Mouse (Mus musculus) kidney, adult 2 months (tissue): ENCODE results near the gene Lgals3bp. TPM values are rescaled to one million over a fixed set of nuclear protein-coding genes. Genes with fewer than 3 reads are reported as not detected.

Source experiments
- DNase-seq: peaks from one replicate; pipeline ENCODE4 v3.0.0; 2021
- H3K27ac ChIP-seq: fragments of 200-500 bp; 2 replicates; pipeline ENCODE4 v1.5.1; 2012; ENCODE audit warnings: low read depth, low read length, control low read depth, inconsistent platforms; ENCODE audit not compliant: insufficient read depth
- H3K27me3 ChIP-seq: fragments of 200-500 bp; replicated peaks from 2 replicates; pipeline ENCODE4 v1.6.1; 2012; ENCODE audit warnings: mild to moderate bottlenecking, moderate library complexity, low read length, inconsistent platforms; ENCODE audit not compliant: control insufficient read depth, insufficient read depth
- H3K36me3 ChIP-seq: fragments of 200-500 bp; 2 replicates; pipeline ENCODE4 v1.6.1; 2012; ENCODE audit warnings: mild to moderate bottlenecking, moderate library complexity, low read length, inconsistent platforms; ENCODE audit not compliant: control insufficient read depth, insufficient read depth
- H3K4me1 ChIP-seq: fragments of 200-500 bp; 2 replicates; pipeline ENCODE4 v1.6.1; 2011; ENCODE audit warnings: low read length; ENCODE audit not compliant: control insufficient read depth, insufficient read depth
- H3K4me3 ChIP-seq: fragments of 200-500 bp; 2 replicates; pipeline ENCODE4 v1.5.1; 2011; ENCODE audit warnings: mild to moderate bottlenecking, low read depth, low read length, control low read depth; ENCODE audit not compliant: insufficient read depth
- CTCF ChIP-seq: fragments of 200-500 bp; conservative IDR thresholded peaks from 2 replicates; pipeline ENCODE4 v1.5.1; 2011; ENCODE audit warnings: low read depth, mild to moderate bottlenecking, control low read depth, low read length, moderate library complexity, mixed read lengths; ENCODE audit not compliant: insufficient read depth, insufficient read length
- POLR2A ChIP-seq: fragments of 200-500 bp; IDR thresholded peaks from one replicate; pipeline ENCODE4 v1.6.1; 2011; ENCODE audit warnings: low read depth, low read length, control low read depth
- WGBS: fragments of 180-500 bp; shearing (Covaris S2); methylation state at CpG from one replicate; pipeline ENCODE4 v1.1.7; 2018; 5-methylcytosine and 5-hydroxymethylcytosine counted together
- polyA plus RNA-seq: library from polyadenylated mRNA; depleted of rRNA; stranded (reverse); fragments of >200 nt; gene quantifications from 2 replicates; pipeline ENCODE4 v1.2.3, GENCODE M21; 2012

Lgals3bp gene
- polyA plus RNA-seq, 1 experiment: 360 TPM

DNA sequence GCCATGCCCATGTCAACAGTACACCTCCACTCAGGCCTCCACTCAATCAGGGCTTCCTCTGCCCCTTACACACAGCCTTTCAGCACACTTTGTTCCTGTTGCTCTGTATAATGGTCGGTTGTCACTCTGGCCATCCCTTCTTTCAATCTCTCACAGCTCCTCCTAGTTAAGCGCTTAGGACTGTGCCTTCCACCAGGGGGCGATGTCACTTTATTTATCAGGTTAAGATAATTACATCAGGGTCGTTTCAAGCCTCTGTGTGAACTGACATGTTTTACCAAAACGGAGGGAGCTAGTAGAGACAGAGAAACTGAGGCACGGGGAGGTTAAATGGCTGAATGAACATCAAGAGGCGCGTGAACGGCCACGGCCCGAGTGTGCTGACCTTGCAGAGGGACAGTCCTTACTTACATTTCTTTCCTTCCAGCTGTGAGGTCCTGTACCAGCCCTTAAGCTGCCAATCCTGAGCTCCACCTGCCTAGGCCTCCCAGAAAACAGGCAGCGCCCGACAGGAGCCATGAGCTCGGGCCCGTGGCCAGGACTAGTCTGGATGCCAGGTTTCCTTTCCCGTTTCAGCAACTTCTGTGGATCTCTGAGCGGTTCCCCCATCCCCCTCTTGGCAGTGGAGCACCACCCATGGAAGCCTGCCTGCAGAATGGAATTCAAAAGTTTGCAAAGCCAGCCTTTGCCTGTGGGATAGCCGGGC lies 21.5 kb upstream of the Lgals3bp start:
- no peaks in the 10 kb centered on the region for H3K27me3 ChIP-seq
- 2% methylated on average over 18 of the region's 18 CpGs for WGBS
- H3K36me3 ChIP-seq: no peaks in the 10 kb centered on the region
- peak overlapping the region; percentile 27; the same call in 1 of the 2 replicates for H3K4me3 ChIP-seq
- TF ChIP-seq CTCF (peak; percentile 68), POLR2A (no peak)
- H3K4me1 ChIP-seq: peaks cover 17% of the 10 kb centered on the region
- H3K27ac ChIP-seq: peak overlapping the region; percentile 54; the same call in 1 of the 2 replicates
- peak; percentile 88 for DNase-seq

- Histone ChIP-seq H3K27me3 (no peaks in the 10 kb centered on the region), H3K27ac (no peak overlapping the region), H3K4me1 (peaks cover 45% of the 10 kb centered on the region), H3K36me3 (no peaks in the 10 kb centered on the region), H3K4me3 (no peak overlapping the region)
- no peak for TF ChIP-seq CTCF
- TF ChIP-seq POLR2A: no peak
- WGBS: 75% methylated on average over 7 of the region's 7 CpGs
- DNase-seq: no peak
These were observed 18.4 kb upstream of the Lgals3bp start for GRCm38 (mm10) chr11:118420261-118420660.

DNA sequence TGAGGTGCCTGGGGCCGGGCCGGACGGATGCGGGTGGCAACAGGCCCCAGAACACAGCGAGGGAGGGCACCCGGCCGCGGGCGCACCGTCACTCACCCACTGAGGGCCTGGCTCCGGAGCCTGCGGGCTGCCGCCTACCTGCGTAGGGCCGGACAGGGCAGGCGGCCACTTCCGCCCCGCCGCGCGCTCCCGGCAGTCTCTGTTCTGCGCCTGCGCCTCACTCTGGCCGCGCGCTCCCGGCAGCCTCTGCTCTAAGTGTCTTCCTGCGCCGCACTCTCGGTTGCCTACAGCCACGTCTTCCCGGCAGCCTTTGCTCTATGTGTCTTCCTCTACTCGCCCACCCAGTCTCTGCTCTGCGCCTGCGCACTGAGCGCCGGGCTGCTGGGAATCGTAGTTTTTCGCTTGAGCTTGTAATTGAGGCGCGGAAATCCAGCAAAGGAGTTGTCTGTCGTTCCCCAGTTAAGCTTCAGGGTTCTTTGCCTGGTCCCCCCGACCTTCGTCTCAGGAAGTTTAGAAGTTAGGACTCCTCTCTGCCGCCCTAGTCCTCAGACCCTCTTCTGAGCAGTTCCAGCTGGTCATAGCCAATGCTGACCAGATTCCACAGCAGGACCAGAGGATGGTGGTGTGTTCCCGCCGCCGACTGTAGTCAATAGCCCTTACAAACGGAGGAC lies 17.1 kb upstream of the Lgals3bp start, which contains the start of gene Cant1:
Gene Cant1, minus strand, starts transcription at position 253 of the 671 bp plus-strand sequence.
- under 1% methylated on average over 50 of the region's 50 CpGs for WGBS
- no peaks in the 10 kb centered on the region for H3K27me3 ChIP-seq
- H3K36me3 ChIP-seq: no peaks in the 10 kb centered on the region
- peaks cover 55% of the 10 kb centered on the region for H3K4me1 ChIP-seq
- peak; percentile 100 for DNase-seq
- H3K27ac ChIP-seq: peak within 1 kb of the TSS; percentile 84
- H3K4me3 ChIP-seq: peak within 1 kb of the TSS; percentile 93
- TF ChIP-seq POLR2A: no peak
- TF ChIP-seq CTCF: no peak

- no peaks in the 10 kb centered on the region for H3K27me3 ChIP-seq
- H3K4me1 ChIP-seq: peaks cover 55% of the 10 kb centered on the region
- H3K4me3 ChIP-seq: peak overlapping the region; percentile 93
- TF ChIP-seq POLR2A (no peak), CTCF (no peak)
- H3K36me3 ChIP-seq: no peaks in the 10 kb centered on the region
- under 1% methylated on average over 12 of the region's 12 CpGs for WGBS
- H3K27ac ChIP-seq: peak overlapping the region; percentile 84
- no peak for DNase-seq
These were observed 16.5 kb upstream of the Lgals3bp start for GRCm38 (mm10) chr11:118418442-118418833.

GRCm38 (mm10) chr11:118417496-118417895 lies 15.6 kb upstream of the Lgals3bp start:
- 81% methylated on average over 9 of the region's 9 CpGs for WGBS
- DNase-seq: no peak
- no peaks in the 10 kb centered on the region for H3K27me3 ChIP-seq
- no peaks in the 10 kb centered on the region for H3K36me3 ChIP-seq
- peak overlapping the region; percentile 9; the same call in 1 of the 2 replicates for H3K4me3 ChIP-seq
- TF ChIP-seq POLR2A: no peak
- no peak for TF ChIP-seq CTCF
- peaks cover 57% of the 10 kb centered on the region for H3K4me1 ChIP-seq
- no peak overlapping the region for H3K27ac ChIP-seq

DNA sequence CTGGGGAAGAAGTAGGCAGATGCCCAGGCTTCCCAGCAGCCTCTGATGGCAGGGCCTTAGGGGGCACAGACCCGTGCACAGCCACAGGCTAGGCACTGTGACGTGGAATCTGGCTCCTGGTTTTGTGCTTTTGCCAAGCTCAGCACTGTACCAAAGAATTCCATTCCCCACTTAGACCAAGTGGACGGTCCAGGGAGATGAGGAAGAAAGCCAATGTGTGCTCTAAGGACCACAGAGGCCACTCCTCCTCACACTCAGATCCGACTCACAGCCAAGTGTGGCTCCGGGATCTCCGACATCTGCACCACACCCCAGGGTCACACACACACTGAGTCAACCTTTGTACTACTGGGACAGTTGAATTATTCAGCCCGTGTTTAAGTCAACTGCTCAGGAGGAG lies 14.2 kb upstream of the Lgals3bp start:
- TF ChIP-seq POLR2A (no peak), CTCF (no peak)
- peak; percentile 51 for DNase-seq
- 40% methylated on average over 7 of the region's 7 CpGs for WGBS
- no peaks in the 10 kb centered on the region for H3K27me3 ChIP-seq
- H3K36me3 ChIP-seq: no peaks in the 10 kb centered on the region
- H3K4me3 ChIP-seq: no peak overlapping the region
- peaks cover 70% of the 10 kb centered on the region for H3K4me1 ChIP-seq
- no peak overlapping the region for H3K27ac ChIP-seq

GRCm38 (mm10) chr11:118415630-118416029 lies 13.7 kb upstream of the Lgals3bp start:
- Histone ChIP-seq H3K27me3 (no peaks in the 10 kb centered on the region), H3K4me3 (no peak overlapping the region), H3K4me1 (peaks cover 71% of the 10 kb centered on the region), H3K36me3 (no peaks in the 10 kb centered on the region), H3K27ac (no peak overlapping the region)
- 59% methylated on average over 6 of the region's 6 CpGs for WGBS
- DNase-seq: no peak
- TF ChIP-seq CTCF (no peak), POLR2A (no peak)
